Mouse (Mus musculus) MEL (cell line): ENCODE results near the gene Zbtb38. TPM values are rescaled to one million over a fixed set of nuclear protein-coding genes. Genes with fewer than 3 reads are reported as not detected.

Source experiments
- DNase-seq: peaks from one replicate; pipeline ENCODE4 v3.0.0; 2011; ENCODE audit warnings: low read depth, low spot score
- H3K27ac ChIP-seq: 2 replicates; pipeline ENCODE4 v1.5.1; 2012; ENCODE audit warnings: low read depth, mild to moderate bottlenecking, control low read depth, low read length, moderate library complexity; ENCODE audit not compliant: control insufficient read depth
- H3K27me3 ChIP-seq, 2 experiments: fragments of 150-350 bp in 1 of 2; sonication (generic) in 1 of 2; 2 replicates each; pipeline ENCODE4 v1.6.1; 2012; ENCODE audit warnings: low read length in 2 of 2, mild to moderate bottlenecking in 2 of 2, improper control_type of control experiment in 1 of 2, moderate library complexity in 1 of 2; ENCODE audit not compliant: insufficient read depth in 2 of 2, control insufficient read depth in 1 of 2
- H3K36me3 ChIP-seq, 2 experiments: 2 replicates each; pipeline ENCODE4 v1.6.1; 2012 to 2014; ENCODE audit warnings: low read length in 2 of 2, improper control_type of control experiment in 1 of 2, inconsistent platforms in 1 of 2, mild to moderate bottlenecking in 1 of 2; ENCODE audit not compliant: insufficient read depth in 2 of 2, control insufficient read depth in 1 of 2
- H3K4me1 ChIP-seq, 2 experiments: fragments of 150-350 bp in 1 of 2; sonication (generic) in 1 of 2; 2 replicates each; pipeline ENCODE4 v1.6.1; 2012; ENCODE audit warnings: low read length in 2 of 2, improper control_type of control experiment in 1 of 2, mild to moderate bottlenecking in 1 of 2; ENCODE audit not compliant: insufficient read depth in 2 of 2, control insufficient read depth in 1 of 2
- H3K4me3 ChIP-seq, 2 experiments: fragments of 150-350 bp in 1 of 2; sonication (generic) in 1 of 2; 2 replicates each; pipeline ENCODE4 v1.5.1; 2012; ENCODE audit warnings: low read depth in 2 of 2, low read length in 2 of 2, mild to moderate bottlenecking in 2 of 2, moderate library complexity in 2 of 2, control low read depth in 1 of 2, improper control_type of control experiment in 1 of 2; ENCODE audit not compliant: control insufficient read depth in 1 of 2, insufficient read depth in 1 of 2
- H3K79me2 ChIP-seq: 2 replicates; pipeline ENCODE4 v1.6.1; 2012; ENCODE audit warnings: mild to moderate bottlenecking, low read length, moderate library complexity; ENCODE audit not compliant: control insufficient read depth, poor library complexity, insufficient read depth
- H3K9ac ChIP-seq: 2 replicates; pipeline ENCODE4 v1.6.1; 2012; ENCODE audit warnings: low read depth, mild to moderate bottlenecking, control low read depth, low read length, moderate library complexity; ENCODE audit not compliant: control insufficient read depth, poor library complexity, severe bottlenecking
- H3K9me3 ChIP-seq: fragments of 150-350 bp; sonication (generic); replicated peaks from 2 replicates; pipeline ENCODE4 v1.6.1; 2012; ENCODE audit warnings: mild to moderate bottlenecking, low read length, improper control_type of control experiment, moderate library complexity; ENCODE audit not compliant: insufficient read depth
- E2F4 ChIP-seq: IDR thresholded peaks from 2 replicates; pipeline ENCODE4 v1.6.1; 2011; ENCODE audit warnings: low read depth, low read length, improper control_type of control experiment, borderline replicate concordance
- ELF1 ChIP-seq: IDR thresholded peaks from 2 replicates; pipeline ENCODE4 v1.6.1; 2014; ENCODE audit warnings: low read depth, mild to moderate bottlenecking, inconsistent platforms, low read length, improper control_type of control experiment, moderate library complexity
- EP300 ChIP-seq, 2 experiments: IDR thresholded peaks; 2 replicates each; pipeline ENCODE4 v1.6.1; 2011; ENCODE audit warnings: improper control_type of control experiment in 2 of 2, low read length in 2 of 2, low read depth in 1 of 2, mild to moderate bottlenecking in 1 of 2
- ETS1 ChIP-seq: IDR thresholded peaks from 2 replicates; pipeline ENCODE4 v1.6.1; 2012; ENCODE audit warnings: low read depth, mild to moderate bottlenecking, inconsistent platforms, low read length, improper control_type of control experiment, moderate library complexity
- JUND ChIP-seq: IDR thresholded peaks from 2 replicates; pipeline ENCODE4 v1.6.1; 2011; ENCODE audit warnings: low read depth, mild to moderate bottlenecking, improper control_type of control experiment, low read length
- KAT2A ChIP-seq: conservative IDR thresholded peaks from 2 replicates; pipeline ENCODE4 v1.6.1; 2012; ENCODE audit warnings: low read depth, low read length, improper control_type of control experiment, inconsistent platforms
- MAX ChIP-seq: IDR thresholded peaks from 2 replicates; pipeline ENCODE4 v1.6.1; 2011; ENCODE audit warnings: low read length, improper control_type of control experiment
- MEF2A ChIP-seq: IDR thresholded peaks from 2 replicates; pipeline ENCODE4 v1.6.1; 2014; ENCODE audit warnings: low read depth, mild to moderate bottlenecking, inconsistent platforms, low read length, improper control_type of control experiment; ENCODE audit not compliant: poor library complexity, insufficient replicate concordance, severe bottlenecking; ENCODE audit errors: extremely low read depth
- MXI1 ChIP-seq: IDR thresholded peaks from 2 replicates; pipeline ENCODE4 v1.6.1; 2011; ENCODE audit warnings: mild to moderate bottlenecking, low read depth, low read length, improper control_type of control experiment
- MYB ChIP-seq: IDR thresholded peaks from 2 replicates; pipeline ENCODE4 v1.6.1; 2011; ENCODE audit warnings: mild to moderate bottlenecking, low read depth, low read length, improper control_type of control experiment
- MYC ChIP-seq: IDR thresholded peaks from 2 replicates; pipeline ENCODE4 v1.6.1; 2011; ENCODE audit warnings: low read depth, mild to moderate bottlenecking, low read length, improper control_type of control experiment, moderate library complexity
- NELFE ChIP-seq: IDR thresholded peaks from 2 replicates; pipeline ENCODE4 v1.6.1; 2011; ENCODE audit warnings: low read depth, low read length, improper control_type of control experiment
- POLR2AphosphoS2 ChIP-seq: IDR thresholded peaks from 2 replicates; pipeline ENCODE4 v1.6.1; 2011; ENCODE audit warnings: low read length, improper control_type of control experiment
- RAD21 ChIP-seq: IDR thresholded peaks from 2 replicates; pipeline ENCODE4 v1.6.1; 2011; ENCODE audit warnings: mild to moderate bottlenecking, low read depth, low read length, improper control_type of control experiment
- RCOR1 ChIP-seq: IDR thresholded peaks from 2 replicates; pipeline ENCODE4 v1.6.1; 2012; ENCODE audit warnings: low read depth, mild to moderate bottlenecking, inconsistent platforms, low read length, improper control_type of control experiment
- SMC3 ChIP-seq: IDR thresholded peaks from 2 replicates; pipeline ENCODE4 v1.6.1; 2011; ENCODE audit warnings: low read depth, low read length, improper control_type of control experiment
- TBP ChIP-seq: IDR thresholded peaks from 2 replicates; pipeline ENCODE4 v1.8.0; 2011; ENCODE audit warnings: low read depth, low read length, improper control_type of control experiment
- UBTF ChIP-seq: IDR thresholded peaks from 2 replicates; pipeline ENCODE4 v1.6.1; 2012; ENCODE audit warnings: low read depth, mild to moderate bottlenecking, inconsistent platforms, low read length, improper control_type of control experiment, moderate library complexity, borderline replicate concordance; ENCODE audit not compliant: insufficient read depth
- USF1 ChIP-seq: IDR thresholded peaks from 2 replicates; pipeline ENCODE4 v1.6.1; 2014; ENCODE audit warnings: low read depth, mild to moderate bottlenecking, inconsistent platforms, low read length, improper control_type of control experiment, moderate library complexity
- USF2 ChIP-seq, 2 experiments: IDR thresholded peaks; 2 replicates each; pipeline ENCODE4 v1.6.1; 2011 to 2012; ENCODE audit warnings: improper control_type of control experiment in 2 of 2, low read length in 2 of 2, borderline replicate concordance in 1 of 2, inconsistent platforms in 1 of 2, low read depth in 1 of 2, mild to moderate bottlenecking in 1 of 2; ENCODE audit not compliant: insufficient read depth in 1 of 2
- ZC3H11A ChIP-seq: IDR thresholded peaks from 2 replicates; pipeline ENCODE4 v1.6.1; 2012; ENCODE audit warnings: low read depth, mild to moderate bottlenecking, inconsistent platforms, low read length, improper control_type of control experiment
- polyA plus RNA-seq, 2 experiments: library from polyadenylated mRNA; stranded (reverse) in 1 of 2; unstranded in 1 of 2; fragments of >175 nt in 1 of 2; fragments of >200 nt in 1 of 2; gene quantifications; 2 replicates each; pipeline versions ENCODE4 v1.2.1 to v1.2.4; 2012; ENCODE audit warnings: low replicate concordance in 2 of 2, low read depth in 1 of 2; ENCODE audit not compliant: insufficient read length in 2 of 2, insufficient read depth in 1 of 2, missing spikeins in 1 of 2
- total RNA-seq: library from RNA; depleted of rRNA; stranded (reverse); fragments of 300-350 nt; gene quantifications from 2 replicates; pipeline ENCODE4 v1.2.3, GENCODE M21; 2012

Zbtb38 gene
- total and polyA plus RNA-seq, 3 experiments: 10.9 to 65.0 (median 12.2) TPM

DNA sequence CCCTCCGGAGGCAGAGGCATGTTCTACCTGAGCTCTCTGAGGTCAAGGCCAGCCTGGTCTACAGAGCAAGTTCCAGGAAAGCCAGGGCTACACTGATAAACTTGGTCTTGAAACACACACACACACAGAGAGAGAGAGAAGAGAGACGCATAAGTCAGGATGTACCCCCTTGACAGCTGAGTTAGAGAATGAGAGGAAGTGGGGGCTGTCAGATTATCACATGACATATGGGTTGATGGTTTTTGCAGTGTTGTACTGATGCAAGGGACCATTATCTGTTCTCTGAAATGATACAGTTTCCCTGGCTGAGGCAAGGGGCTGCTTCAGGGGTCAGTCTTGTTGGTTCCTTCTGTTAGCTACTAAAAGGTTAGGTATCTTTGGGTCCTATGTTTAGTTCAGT is 7.7 kb downstream of the Zbtb38 start:
- DNase-seq: no peak
- H3K9ac ChIP-seq: no peak overlapping the region
- no peaks in the 10 kb centered on the region for H3K79me2 ChIP-seq
- H3K27me3 ChIP-seq: no peaks in the 10 kb centered on the region
- no peaks in the 10 kb centered on the region for H3K36me3 ChIP-seq
- H3K27ac ChIP-seq: no peak overlapping the region
- TF ChIP-seq POLR2AphosphoS2: no peak
- TF ChIP-seq MXI1: no peak
- TF ChIP-seq RAD21: no peak
- TF ChIP-seq USF2 (IDR thresholded peaks at IDR 0.05; ENCODE audit: borderline replicate concordance in 1 of 2, insufficient read depth in 1 of 2, low read depth in 1 of 2, low read length in 2 of 2): no peak
- no peak for TF ChIP-seq NELFE
- TF ChIP-seq USF1: no peak
- no peak for TF ChIP-seq RCOR1
- no peak for TF ChIP-seq MYC
- TF ChIP-seq ELF1: no peak
- no peaks in the 10 kb centered on the region for H3K9me3 ChIP-seq
- H3K4me1 ChIP-seq: no peaks in the 10 kb centered on the region
- H3K4me3 ChIP-seq: no peak overlapping the region

DNA sequence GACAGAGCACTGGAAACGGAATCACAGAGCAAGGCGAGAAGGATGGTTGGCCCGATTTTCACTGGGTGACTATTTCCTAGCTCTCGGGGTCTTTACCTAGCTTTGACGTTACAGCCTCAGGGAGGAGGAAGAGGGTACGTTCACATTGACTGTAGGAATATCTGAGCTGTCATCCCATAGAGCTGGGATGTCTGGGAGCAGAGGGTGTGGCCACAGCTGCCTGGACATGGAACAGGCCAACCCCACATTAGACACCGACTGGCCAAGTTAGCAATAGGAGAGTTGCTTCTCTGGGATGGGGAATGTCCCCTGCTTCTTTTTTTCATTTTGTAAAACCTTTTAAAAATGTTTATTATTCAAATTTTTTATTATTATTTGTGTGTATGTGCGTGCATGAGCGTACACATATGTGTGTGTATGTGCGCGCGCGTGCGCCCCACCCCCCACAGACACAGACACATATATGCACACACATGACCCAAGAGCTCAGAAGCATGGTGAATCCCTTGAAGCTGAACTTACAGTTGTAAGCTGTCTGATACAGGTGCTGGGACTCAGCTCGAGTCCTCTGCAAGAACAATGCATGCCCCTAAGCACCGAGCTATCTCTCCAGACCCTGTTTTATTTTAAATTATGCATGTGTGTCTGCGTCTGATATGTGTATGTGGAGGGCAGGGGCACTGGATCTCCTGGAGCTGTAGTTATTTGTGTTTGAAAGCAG is 11.1 kb downstream of the Zbtb38 start:
- Histone ChIP-seq H3K27me3 (no peaks in the 10 kb centered on the region), H3K79me2 (no peaks in the 10 kb centered on the region), H3K27ac (no peak overlapping the region), H3K36me3 (no peaks in the 10 kb centered on the region), H3K9ac (no peak overlapping the region), H3K4me3 (no peak overlapping the region), H3K9me3 (no peaks in the 10 kb centered on the region), H3K4me1 (no peaks in the 10 kb centered on the region)
- no peak for TF ChIP-seq JUND
- DNase-seq: no peak

DNA sequence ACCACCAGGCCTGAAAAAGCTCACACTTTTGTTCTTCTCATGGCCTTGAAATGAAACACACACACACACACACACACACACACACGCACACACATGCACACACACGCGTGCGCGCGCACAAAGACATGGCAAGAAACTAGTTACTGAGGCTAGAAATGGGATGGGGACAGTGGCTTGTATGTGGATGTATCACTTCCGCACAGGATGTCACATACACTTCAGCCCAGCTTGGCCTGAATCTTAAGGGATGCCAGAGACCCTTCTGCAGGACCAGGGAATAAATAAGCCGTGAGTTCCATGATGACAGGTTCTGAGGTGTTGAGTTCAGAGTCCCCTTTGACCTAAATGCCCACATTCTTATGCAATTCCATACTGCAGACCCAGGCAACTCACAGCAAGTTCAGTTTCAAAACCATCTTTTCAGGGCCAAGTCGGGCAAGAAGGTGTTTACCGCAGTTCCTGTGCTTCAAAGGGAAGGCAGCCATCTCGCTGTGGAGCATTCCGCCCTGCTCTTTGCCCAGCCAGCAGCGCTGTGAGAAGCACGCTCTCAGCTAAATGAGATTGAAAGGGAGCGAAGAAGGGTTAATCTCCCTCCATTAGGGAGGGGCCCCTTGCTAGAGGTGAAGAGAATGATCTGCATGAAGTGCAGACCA is 11.8 kb downstream of the Zbtb38 start:
- TF ChIP-seq RAD21 (no peak), KAT2A (no peak), JUND (no peak), E2F4 (no peak), UBTF (no peak), TBP (no peak), MYC (no peak), EP300 (IDR thresholded peaks at IDR 0.05; ENCODE audit: low read depth in 1 of 2, low read length in 2 of 2) (no peak), MAX (no peak), SMC3 (no peak), ETS1 (no peak), USF1 (no peak), ZC3H11A (no peak), MEF2A (no peak), MYB (no peak)
- Histone ChIP-seq H3K9ac (no peak overlapping the region), H3K4me3 (no peak overlapping the region), H3K9me3 (no peaks in the 10 kb centered on the region), H3K27me3 (no peaks in the 10 kb centered on the region), H3K79me2 (no peaks in the 10 kb centered on the region), H3K27ac (no peak overlapping the region), H3K36me3 (no peaks in the 10 kb centered on the region), H3K4me1 (no peaks in the 10 kb centered on the region)
- no peak for DNase-seq
